Mouse (Mus musculus): ENCODE measurements around the gene Acaa1a. TPM values are rescaled to one million over a fixed set of nuclear protein-coding genes. Genes with fewer than 3 reads are reported as not detected.
A peak's percentile ranks its signal among the peaks of the same experiment; 100 is the strongest.

Acaa1a gene
- polyA plus RNA-seq, 1 experiment from 2014 or later = 81.5 TPM

- 10% methylated on average over 9 of the region's 9 CpGs for WGBS
Observed at GRCm38 (mm10) chr9:119323260-119323645, 16.2 kb upstream of the Acaa1a start.

DNA sequence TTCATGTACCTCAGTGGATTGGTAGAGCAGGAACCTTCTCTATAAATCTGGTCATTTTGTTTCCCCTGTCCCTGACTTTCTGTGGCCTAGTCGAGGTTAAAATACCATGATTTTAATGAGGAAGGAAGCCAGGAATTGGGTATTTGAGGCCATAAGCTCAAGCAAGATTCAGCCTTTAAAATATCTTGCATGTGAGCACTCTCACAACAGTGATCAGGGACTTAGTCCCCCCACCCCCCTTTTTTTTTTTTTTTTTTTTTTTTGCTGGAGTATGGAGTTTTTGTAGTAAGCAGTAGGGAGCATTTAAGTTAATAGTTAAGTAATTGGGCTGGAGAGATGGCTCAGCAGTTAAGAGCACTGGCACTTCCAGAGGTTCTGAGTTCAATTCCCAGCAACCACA, 15.3 kb upstream of the Acaa1a start:
- H3K36me3 ChIP-seq = no peaks in the 10 kb centered on the region
- no peaks in the 10 kb centered on the region for H3K27me3 ChIP-seq (ENCODE audit: insufficient read depth, poor library complexity, severe bottlenecking)
- 74% methylated on average over 1 of the region's 1 CpGs for WGBS
- DNase-seq (ENCODE audit: low spot score) = no peak
- H3K4me1 ChIP-seq (replicated peaks) = peaks cover 27% of the 10 kb centered on the region
- no peaks in the 10 kb centered on the region for H3K9me3 ChIP-seq
- H3K27ac ChIP-seq = no peak overlapping the region
- H3K4me3 ChIP-seq = no peak overlapping the region

More at GRCm38 (mm10) chr9:119323260-119323645, 16.2 kb upstream of the Acaa1a start:
- H3K9me3 ChIP-seq = no peaks in the 10 kb centered on the region
- H3K27ac ChIP-seq = peak overlapping the region; percentile 99
- H3K36me3 ChIP-seq = peaks cover 3% of the 10 kb centered on the region; the same call in 1 of the 2 replicates
- no peak for DNase-seq (ENCODE audit: low spot score)
- peak overlapping the region; percentile 95 for H3K4me3 ChIP-seq
- no peaks in the 10 kb centered on the region for H3K27me3 ChIP-seq (ENCODE audit: insufficient read depth, poor library complexity, severe bottlenecking)
- peaks cover 27% of the 10 kb centered on the region for H3K4me1 ChIP-seq (replicated peaks)

- Histone ChIP-seq H3K36me3 (no peaks in the 10 kb centered on the region), H3K27ac (no peak overlapping the region), H3K4me3 (no peak overlapping the region), H3K4me1 (replicated peaks) (peaks cover 1% of the 10 kb centered on the region; the same call in 1 of the 2 replicates), H3K9me3 (no peaks in the 10 kb centered on the region), H3K27me3 (ENCODE audit: insufficient read depth, poor library complexity, severe bottlenecking) (no peaks in the 10 kb centered on the region)
- 90% methylated on average over 3 of the region's 3 CpGs for WGBS
- no peak for DNase-seq (ENCODE audit: low spot score)
Observed at GRCm38 (mm10) chr9:119328488-119328887, 11.0 kb upstream of the Acaa1a start.

GRCm38 (mm10) chr9:119330186-119330963, 9.1 kb upstream of the Acaa1a start:
- DNase-seq (ENCODE audit: low spot score) = no peak
- no peaks in the 10 kb centered on the region for H3K4me1 ChIP-seq (replicated peaks)
- H3K4me3 ChIP-seq = no peak overlapping the region
- WGBS = 92% methylated on average over 15 of the region's 15 CpGs
- no peaks in the 10 kb centered on the region for H3K9me3 ChIP-seq
- no peaks in the 10 kb centered on the region for H3K36me3 ChIP-seq
- no peak overlapping the region for H3K27ac ChIP-seq
- H3K27me3 ChIP-seq (ENCODE audit: insufficient read depth, poor library complexity, severe bottlenecking) = no peaks in the 10 kb centered on the region

- Histone ChIP-seq H3K4me1 (replicated peaks) (peaks cover 4% of the 10 kb centered on the region), H3K9me3 (no peaks in the 10 kb centered on the region), H3K36me3 (no peaks in the 10 kb centered on the region), H3K27ac (no peak overlapping the region), H3K4me3 (no peak overlapping the region), H3K27me3 (ENCODE audit: insufficient read depth, poor library complexity, severe bottlenecking) (peaks cover 24% of the 10 kb centered on the region)
- WGBS = 73% methylated on average over 10 of the region's 10 CpGs
- no peak for DNase-seq (ENCODE audit: low spot score)
Observed at GRCm38 (mm10) chr9:119334324-119334723, 5.2 kb upstream of the Acaa1a start.

DNA sequence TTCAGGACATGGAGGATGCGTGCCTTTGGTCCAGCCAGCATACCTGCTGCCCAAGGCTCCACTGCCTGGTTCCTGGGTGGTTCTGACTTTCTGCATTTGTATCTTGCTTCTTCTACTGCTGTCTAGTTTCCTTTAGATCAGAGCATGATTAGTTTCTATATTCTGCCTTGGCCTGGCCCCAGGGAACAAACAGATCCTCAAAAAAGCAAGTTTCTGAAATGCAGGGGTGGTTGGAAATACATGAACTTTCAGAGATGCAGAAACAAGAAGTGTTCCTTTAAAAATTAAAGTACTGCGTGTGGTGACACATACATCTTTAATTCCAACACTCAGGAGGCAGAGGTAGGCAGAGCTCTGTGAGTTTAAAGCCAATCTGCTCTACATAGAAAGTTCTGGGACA, 4.6 kb upstream of the Acaa1a start:
- H3K27me3 ChIP-seq (ENCODE audit: insufficient read depth, poor library complexity, severe bottlenecking) = peaks cover 28% of the 10 kb centered on the region
- H3K4me3 ChIP-seq = no peak overlapping the region
- DNase-seq (ENCODE audit: low spot score) = no peak
- H3K9me3 ChIP-seq = no peaks in the 10 kb centered on the region
- WGBS = 81% methylated on average over 2 of the region's 2 CpGs
- H3K36me3 ChIP-seq = no peaks in the 10 kb centered on the region
- no peak overlapping the region for H3K27ac ChIP-seq
- H3K4me1 ChIP-seq (replicated peaks) = peaks cover 9% of the 10 kb centered on the region

GRCm38 (mm10) chr9:119335571-119335970, 3.9 kb upstream of the Acaa1a start:
- Histone ChIP-seq H3K27ac (no peak overlapping the region), H3K27me3 (ENCODE audit: insufficient read depth, poor library complexity, severe bottlenecking) (peaks cover 32% of the 10 kb centered on the region), H3K36me3 (no peaks in the 10 kb centered on the region), H3K4me1 (replicated peaks) (peaks cover 17% of the 10 kb centered on the region), H3K9me3 (no peaks in the 10 kb centered on the region), H3K4me3 (no peak overlapping the region)
- 82% methylated on average over 4 of the region's 4 CpGs for WGBS
- DNase-seq (ENCODE audit: low spot score) = no peak

GRCm38 (mm10) chr9:119337842-119338241, 1.6 kb upstream of the Acaa1a start:
- WGBS = 91% methylated on average over 14 of the region's 14 CpGs

GRCm38 (mm10) chr9:119338350-119338749, 1.1 kb upstream of the Acaa1a start:
- Histone ChIP-seq H3K9me3 (no peaks in the 10 kb centered on the region), H3K27me3 (ENCODE audit: insufficient read depth, poor library complexity, severe bottlenecking) (peaks cover 32% of the 10 kb centered on the region), H3K4me3 (no peak overlapping the region), H3K4me1 (replicated peaks) (peaks cover 37% of the 10 kb centered on the region), H3K36me3 (peaks cover 10% of the 10 kb centered on the region), H3K27ac (no peak overlapping the region)
- no peak for DNase-seq (ENCODE audit: low spot score)
- 96% methylated on average over 3 of the region's 3 CpGs for WGBS

More at GRCm38 (mm10) chr9:119337842-119338241, 1.6 kb upstream of the Acaa1a start:
- H3K4me3 ChIP-seq = no peak overlapping the region
- H3K9me3 ChIP-seq = no peaks in the 10 kb centered on the region
- H3K36me3 ChIP-seq = peaks cover 5% of the 10 kb centered on the region; the same call in 1 of the 2 replicates
- H3K27me3 ChIP-seq (ENCODE audit: insufficient read depth, poor library complexity, severe bottlenecking) = peaks cover 32% of the 10 kb centered on the region
- no peak for DNase-seq (ENCODE audit: low spot score)
- peaks cover 35% of the 10 kb centered on the region for H3K4me1 ChIP-seq (replicated peaks)
- H3K27ac ChIP-seq = no peak overlapping the region

- DNase-seq (ENCODE audit: low spot score) = no peak
- Histone ChIP-seq H3K4me1 (replicated peaks) (peaks cover 37% of the 10 kb centered on the region), H3K27ac (peak overlapping the region; percentile 92; the same call in 1 of the 2 replicates), H3K4me3 (peak overlapping the region; percentile 84), H3K9me3 (no peaks in the 10 kb centered on the region), H3K27me3 (ENCODE audit: insufficient read depth, poor library complexity, severe bottlenecking) (peaks cover 32% of the 10 kb centered on the region), H3K36me3 (peaks cover 18% of the 10 kb centered on the region)
- WGBS = 56% methylated on average over 7 of the region's 7 CpGs
Observed at GRCm38 (mm10) chr9:119339106-119339505, 370 bp upstream of the Acaa1a start.

DNA sequence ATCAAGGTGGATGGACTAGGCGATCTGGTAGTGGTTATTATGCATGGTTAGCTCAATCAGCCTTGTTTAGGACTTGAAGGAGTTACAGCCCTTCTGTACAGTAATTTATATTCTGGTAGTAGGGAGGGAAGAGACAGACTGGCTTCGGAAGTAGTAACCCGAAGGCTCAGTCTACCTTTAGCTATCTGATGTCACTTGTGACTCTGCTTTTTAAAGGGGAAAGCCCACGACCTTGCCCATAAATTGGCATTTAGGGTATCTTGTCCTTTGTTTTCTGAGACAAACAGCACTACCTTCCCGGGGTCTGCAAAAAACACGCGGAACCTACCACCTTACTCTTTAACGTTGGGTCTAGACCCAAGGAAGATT, 720 bp downstream of the Acaa1a start:
- WGBS = 9% methylated on average over 8 of the region's 8 CpGs
- no peak for DNase-seq (ENCODE audit: low spot score)
- H3K4me3 ChIP-seq = peak overlapping the region; percentile 84
- peak overlapping the region; percentile 92 for H3K27ac ChIP-seq
- H3K4me1 ChIP-seq (replicated peaks) = peaks cover 37% of the 10 kb centered on the region
- H3K27me3 ChIP-seq (ENCODE audit: insufficient read depth, poor library complexity, severe bottlenecking) = peaks cover 32% of the 10 kb centered on the region
- peaks cover 29% of the 10 kb centered on the region for H3K36me3 ChIP-seq
- H3K9me3 ChIP-seq = no peaks in the 10 kb centered on the region

- Histone ChIP-seq H3K9me3 (no peaks in the 10 kb centered on the region), H3K27ac (peak within 1 kb of the TSS; percentile 92), H3K27me3 (ENCODE audit: insufficient read depth, poor library complexity, severe bottlenecking) (peaks cover 32% of the 10 kb centered on the region), H3K4me1 (replicated peaks) (peaks cover 37% of the 10 kb centered on the region), H3K36me3 (peaks cover 38% of the 10 kb centered on the region), H3K4me3 (peak within 1 kb of the TSS; percentile 84)
- DNase-seq (ENCODE audit: low spot score) = peak; percentile 92
- under 1% methylated on average over 68 of the region's 68 CpGs for WGBS
Observed at GRCm38 (mm10) chr9:119340909-119341816, 1.7 kb downstream of the Acaa1a start, which contains the start of gene Myd88. Myd88 (minus strand) TSS chr9:119341411.

GRCm38 (mm10) chr9:119342728-119343127, 3.3 kb downstream of the Acaa1a start:
- Histone ChIP-seq H3K27ac (no peak overlapping the region), H3K9me3 (no peaks in the 10 kb centered on the region), H3K27me3 (ENCODE audit: insufficient read depth, poor library complexity, severe bottlenecking) (peaks cover 21% of the 10 kb centered on the region), H3K4me3 (no peak overlapping the region), H3K4me1 (replicated peaks) (peaks cover 37% of the 10 kb centered on the region), H3K36me3 (peaks cover 54% of the 10 kb centered on the region)
- 90% methylated on average over 7 of the region's 7 CpGs for WGBS
- DNase-seq (ENCODE audit: low spot score) = no peak
